Mouse (Mus musculus) liver, embryonic 14.5 days (tissue): Measurements from ENCODE around the gene Pcbp3.

Source experiments
- CTCF ChIP-seq: IDR thresholded peaks from 2 replicates; pipeline ENCODE4 v1.5.1; 2016; ENCODE audit warnings: antibody characterized with exemption, low read depth, control low read depth
- EP300 ChIP-seq: IDR thresholded peaks from 2 replicates; pipeline ENCODE4 v1.6.1; 2016; ENCODE audit warnings: antibody characterized with exemption, low read depth

DNA sequence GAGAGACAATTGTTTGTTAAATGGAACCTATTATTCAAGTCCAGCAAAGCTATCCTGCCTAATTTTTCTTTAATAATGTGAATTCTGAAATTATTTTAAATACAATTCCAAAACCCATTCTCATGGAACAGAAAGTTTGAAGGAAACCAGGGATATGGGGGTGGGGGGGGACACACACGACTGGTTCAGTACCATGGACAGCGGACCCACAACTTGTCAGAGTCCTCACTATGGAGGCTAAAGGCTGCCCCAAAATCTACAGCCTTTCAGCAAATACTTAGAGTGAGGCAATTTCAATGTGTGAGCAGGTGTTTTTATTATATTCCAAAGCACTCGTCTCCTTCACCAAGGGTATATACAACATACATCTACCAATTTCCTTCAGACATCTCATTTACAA, 3.5 kb downstream of the Pcbp3 start:
- TF ChIP-seq CTCF (no peak), EP300 (no peak)
